Mouse (Mus musculus) gastrocnemius, postnatal 25 days (tissue): Measurements from ENCODE around the gene Xpot. TPM values are rescaled to one million over a fixed set of nuclear protein-coding genes. Genes with fewer than 3 reads are reported as not detected.

ENCODE experiments used
- DNase-seq: peaks from one replicate; pipeline ENCODE4 v3.0.0; 2022
- microRNA-seq, 2 experiments: library from miRNA; unstranded; fragments of <30 nt; microRNA quantifications; one replicate each; pipeline ENCODE4 v1.2.0; 2021; ENCODE audit warnings: borderline replicate concordance in 2 of 2
- total RNA-seq, 2 experiments: library from RNA; stranded (reverse); gene quantifications; 1 replicate in 1 of 2; 2 replicates in 1 of 2; pipeline ENCODE4 v1.2.3; 2021

The Xpot gene
- total RNA-seq, 2 experiments from 2014 or later, result 18.8 to 20.8 TPM

- no peak for DNase-seq
Measured at GRCm38 (mm10) chr10:121576372-121576771, 49.8 kb downstream of the Xpot start.

- DNase-seq, result no peak
Measured at GRCm38 (mm10) chr10:121571511-121572147, 54.5 kb downstream of the Xpot start.

DNA sequence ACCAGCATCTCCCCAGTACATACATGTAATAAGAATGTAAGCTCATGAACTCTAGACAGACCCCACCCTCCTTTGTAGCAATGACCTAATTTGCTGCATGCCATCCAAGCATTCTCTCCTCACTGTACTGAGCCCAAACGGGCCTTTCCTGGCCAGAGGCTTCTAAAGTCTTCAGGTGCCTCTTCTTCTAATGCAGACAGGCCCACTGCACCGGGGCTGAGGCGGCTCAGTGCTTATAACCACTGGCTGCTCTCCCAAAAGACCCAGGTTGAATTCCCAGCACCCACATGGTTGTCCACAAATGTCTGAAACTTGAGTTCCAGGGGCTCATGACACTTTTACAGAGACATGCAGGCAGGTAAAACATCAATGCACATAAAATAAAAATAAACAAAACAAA is 55.1 kb downstream of the Xpot start:
- DNase-seq, result no peak

DNA sequence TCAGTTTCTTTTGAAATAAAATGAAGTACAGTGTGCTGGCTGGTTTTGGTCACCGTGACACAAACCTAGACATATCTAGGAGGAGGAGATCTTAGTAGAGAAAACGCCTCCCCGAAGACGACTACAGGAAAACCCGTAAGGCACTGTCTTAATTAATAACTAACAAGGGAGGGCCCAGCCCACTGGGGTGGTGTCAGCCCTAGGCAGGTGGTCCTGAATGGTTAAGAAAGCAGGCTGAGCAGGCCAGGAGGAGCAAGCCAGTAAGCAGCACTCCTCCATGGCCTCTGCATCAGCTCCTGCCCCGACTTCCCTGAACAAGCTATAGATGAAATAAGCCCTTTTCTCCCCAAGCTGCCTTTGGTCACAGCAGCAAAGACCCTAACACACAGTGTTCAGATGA is 56.3 kb downstream of the Xpot start:
- no peak for DNase-seq

DNA sequence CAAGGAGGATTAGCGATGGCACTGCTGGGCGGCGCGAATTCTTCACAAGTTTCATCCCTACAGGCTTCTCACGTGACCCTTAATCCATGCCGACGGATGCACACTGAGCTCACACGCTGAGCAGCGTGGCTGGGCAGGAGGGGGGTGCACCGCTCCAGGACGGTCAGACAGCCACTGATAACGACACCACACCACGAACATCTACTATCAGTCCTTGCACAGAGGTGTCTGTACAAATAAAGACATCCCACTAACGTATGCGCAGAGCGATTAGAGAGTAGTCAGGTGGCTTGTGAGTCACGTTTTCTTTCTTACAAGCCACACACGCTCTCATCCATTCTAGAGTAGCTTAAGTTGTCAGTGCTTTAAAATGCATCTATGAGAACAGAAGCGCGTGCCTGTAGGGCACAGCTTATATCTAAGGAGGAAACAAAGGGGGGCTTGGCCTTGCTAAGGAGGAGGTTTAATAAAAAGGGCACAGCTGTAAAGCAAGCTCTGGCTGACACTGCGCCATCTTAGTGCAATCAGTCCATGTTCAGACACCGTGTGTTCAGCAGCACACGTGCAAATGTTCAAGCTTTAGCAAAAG is 57.0 kb downstream of the Xpot start:
- no peak for DNase-seq

DNA sequence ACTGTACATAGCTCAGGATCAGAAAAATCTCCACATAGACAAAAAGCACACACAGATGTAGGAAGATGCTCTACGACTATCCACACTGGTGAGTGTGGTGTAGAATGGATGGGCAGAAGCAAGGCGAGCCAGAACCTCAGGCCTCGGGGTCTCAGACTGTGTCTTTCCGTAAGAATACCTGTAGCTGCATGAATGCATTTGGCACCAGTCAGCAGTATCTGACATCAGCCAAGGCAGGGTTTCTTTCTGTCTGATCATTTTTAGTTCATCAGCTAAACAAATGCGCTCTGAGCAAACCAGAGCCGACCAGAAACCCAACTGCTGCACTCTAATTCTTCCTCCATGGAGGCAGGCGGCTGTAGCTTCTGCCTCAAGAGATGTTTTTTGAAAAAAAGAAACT is 57.6 kb downstream of the Xpot start:
- no peak for DNase-seq

GRCm38 (mm10) chr10:121568026-121568425 is 58.1 kb downstream of the Xpot start:
- no peak for DNase-seq

DNA sequence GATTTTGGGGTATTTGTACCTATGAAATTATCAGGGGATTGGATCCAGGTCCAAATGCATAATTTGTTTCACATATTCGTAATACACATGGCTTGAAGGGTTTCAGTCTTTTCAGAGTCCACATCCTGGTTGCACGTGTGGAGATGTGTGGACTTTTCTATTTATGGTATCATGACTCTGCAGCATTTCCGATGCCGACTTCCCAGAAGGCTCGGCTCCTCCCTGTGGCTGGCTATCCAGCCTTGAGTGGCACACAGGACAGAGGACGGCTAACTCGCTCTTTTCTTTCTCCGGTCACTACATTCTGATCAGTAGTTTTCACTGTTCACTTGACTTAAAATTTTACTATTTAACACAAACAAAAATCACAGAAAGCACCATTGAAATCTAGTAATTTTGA is 61.7 kb downstream of the Xpot start:
- no peak for DNase-seq

GRCm38 (mm10) chr10:121558231-121558630 is 67.9 kb downstream of the Xpot start:
- no peak for DNase-seq

DNA sequence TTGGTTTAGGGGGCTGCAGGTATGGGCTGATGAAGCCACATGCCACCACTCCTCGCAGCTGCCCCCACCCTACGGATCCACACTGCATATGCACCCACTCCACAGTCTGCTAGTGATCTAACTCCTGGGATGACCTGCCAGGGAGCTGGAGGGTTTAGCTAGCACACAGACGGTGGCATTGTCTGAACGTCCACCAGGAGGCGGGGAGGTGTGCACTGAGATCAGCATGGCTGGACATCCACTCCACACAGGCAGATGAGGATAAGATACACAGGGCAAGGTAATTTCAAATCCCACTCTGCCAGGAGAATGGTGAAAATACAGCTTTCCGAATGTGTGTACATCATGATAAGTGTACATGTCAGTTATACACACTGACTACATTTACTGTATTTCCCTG is 69.9 kb downstream of the Xpot start:
- no peak for DNase-seq

GRCm38 (mm10) chr10:121550334-121550733 is 75.8 kb downstream of the Xpot start:
- no peak for DNase-seq

- no peak for DNase-seq
Measured at GRCm38 (mm10) chr10:121549670-121550069, 76.5 kb downstream of the Xpot start.

DNA sequence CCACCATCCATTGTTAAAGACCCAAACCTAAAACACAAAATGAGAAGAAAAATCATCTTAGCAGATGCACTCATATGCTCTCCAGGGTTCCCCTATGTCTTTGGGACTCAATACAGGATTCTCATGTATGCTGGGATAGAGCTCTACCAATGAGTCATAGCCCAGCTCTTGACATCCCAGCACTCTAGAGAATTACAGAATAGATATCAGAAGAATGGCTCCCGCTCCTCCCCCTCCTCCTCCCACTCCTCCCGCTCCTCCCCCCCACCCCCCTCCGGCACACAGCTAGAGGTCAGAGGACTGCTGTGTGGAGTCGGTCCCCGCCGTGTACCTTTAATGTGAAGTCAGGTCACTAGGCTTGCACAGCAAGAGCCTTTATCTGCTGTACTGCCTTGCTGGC is 79.0 kb downstream of the Xpot start:
- no peak for DNase-seq

DNA sequence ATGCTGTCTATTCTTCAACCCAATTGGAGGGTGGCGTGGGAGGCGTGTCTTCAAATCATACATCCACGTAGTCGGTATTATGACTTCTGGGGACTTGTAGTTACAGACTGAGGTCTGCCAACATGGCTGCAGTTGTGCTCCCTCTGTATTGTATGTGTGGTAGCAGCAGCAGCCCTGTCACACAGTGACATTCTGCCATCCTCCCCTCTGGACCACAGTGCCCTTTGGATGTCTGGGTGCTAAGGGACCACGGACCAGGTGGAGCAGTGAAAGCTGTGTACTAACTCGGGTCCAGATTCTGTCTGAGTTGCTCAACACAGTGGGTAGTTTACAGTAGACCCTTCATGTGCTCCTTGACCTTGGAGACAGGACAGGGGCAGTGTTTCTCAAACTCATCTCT is 82.6 kb downstream of the Xpot start:
- DNase-seq, result no peak

- DNase-seq, result no peak
Measured at GRCm38 (mm10) chr10:121542156-121542555, 84.0 kb downstream of the Xpot start.

Small RNA genes lying within 50 kb of the gene (microRNA-seq; reads per million reads assigned to microRNA genes)
- gene Gm24330, result 0 reads per million in 2 experiments

Other genes with a start within 250 kb of the Xpot start
- gene Rassf3, start 150.0 kb downstream of the Xpot start, total RNA-seq, result 10 to 100 TPM; 48.5 to 51.3 TPM
- gene Tbk1, start 39.5 kb downstream of the Xpot start, total RNA-seq, result 10 to 100 TPM; 10.6 to 11.5 TPM
- gene D930020B18Rik, start 15.3 kb upstream of the Xpot start, total RNA-seq, result not detected
- gene BC048403, start 113.6 kb upstream of the Xpot start, total RNA-seq, result 1 to 10 TPM in 1 of 2 experiments, under 1 TPM in 1; 0.86 to 1.5 TPM